Mouse (Mus musculus) liver, embryonic 15.5 days (tissue): ENCODE results near the gene Klb. TPM values are rescaled to one million over a fixed set of nuclear protein-coding genes. Genes with fewer than 3 reads are reported as not detected.

ENCODE experiments used
- ATAC-seq: fragments of 200-750 bp; cut with Nextera tagmentation; 2 replicates; pipeline ENCODE4 v1.8.0; 2017; ENCODE audit warnings: moderate number of reproducible peaks, mild to moderate bottlenecking, moderate library complexity; ENCODE audit not compliant: insufficient read depth
- H3K27ac ChIP-seq: fragments of 300-500 bp; sonication (generic); replicated peaks from 2 replicates; pipeline ENCODE4 v1.5.1; 2015; ENCODE audit warnings: mild to moderate bottlenecking, inconsistent platforms
- H3K27me3 ChIP-seq: fragments of 300-500 bp; sonication (generic); 2 replicates; pipeline ENCODE4 v1.6.1; 2015; ENCODE audit warnings: mild to moderate bottlenecking, inconsistent platforms
- H3K36me3 ChIP-seq: fragments of 300-500 bp; sonication (generic); replicated peaks from 2 replicates; pipeline ENCODE4 v1.6.1; 2015; ENCODE audit warnings: moderate library complexity, mild to moderate bottlenecking, inconsistent platforms
- H3K4me1 ChIP-seq: fragments of 300-500 bp; sonication (generic); replicated peaks from 2 replicates; pipeline ENCODE4 v1.6.1; 2015; ENCODE audit warnings: inconsistent platforms
- H3K4me2 ChIP-seq: fragments of 300-500 bp; sonication (generic); 2 replicates; pipeline ENCODE4 v1.6.1; 2015; ENCODE audit warnings: moderate library complexity, mild to moderate bottlenecking, inconsistent platforms
- H3K4me3 ChIP-seq: fragments of 300-500 bp; sonication (generic); replicated peaks from 2 replicates; pipeline ENCODE4 v1.5.1; 2015; ENCODE audit warnings: mild to moderate bottlenecking, inconsistent platforms
- H3K9ac ChIP-seq: fragments of 300-500 bp; sonication (generic); 2 replicates; pipeline ENCODE4 v1.6.1; 2015; ENCODE audit warnings: moderate library complexity, mild to moderate bottlenecking, inconsistent platforms
- H3K9me3 ChIP-seq: fragments of 300-500 bp; sonication (generic); replicated peaks from 2 replicates; pipeline ENCODE4 v1.6.1; 2016; ENCODE audit warnings: inconsistent platforms
- WGBS: fragments of 180-500 bp; shearing (Covaris S2); methylation state at CpG from one replicate; pipeline ENCODE4 v1.1.7; 2015; ENCODE audit warnings: mixed read lengths; ENCODE audit not compliant: insufficient replicate concordance; 5-methylcytosine and 5-hydroxymethylcytosine counted together
- polyA plus RNA-seq: library from polyadenylated mRNA; unstranded; fragments of >200 nt; fragmentation: Nextera tagmentation; extraction: Ambion mirVana; gene quantifications from 2 replicates; pipeline ENCODE4 v1.2.1, GENCODE M21; 2015

Klb gene
- polyA plus RNA-seq, 1 experiment from 2014 or later, result 12.1 TPM

DNA sequence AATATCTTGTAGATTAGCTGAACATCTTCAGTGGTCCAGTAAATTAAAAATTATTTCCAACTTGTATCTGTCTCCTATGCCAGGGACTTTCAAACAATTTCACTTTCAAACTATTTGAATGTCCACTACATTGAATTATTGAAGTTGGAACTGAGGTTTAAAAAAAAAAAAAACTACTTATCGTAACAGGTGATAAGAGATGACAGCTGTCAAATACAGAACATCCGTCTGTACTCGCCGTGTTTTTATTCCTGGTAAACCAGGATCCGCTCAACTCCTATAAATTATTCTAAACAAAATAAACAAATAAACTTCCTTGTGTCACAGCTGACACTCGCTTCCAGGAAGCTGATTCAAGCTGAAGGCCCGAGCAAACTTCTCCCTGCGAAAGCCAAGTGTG is 13.3 kb upstream of the Klb start:
- peaks cover 23% of the 10 kb centered on the region for H3K4me1 ChIP-seq
- H3K36me3 ChIP-seq, result peaks cover 16% of the 10 kb centered on the region
- peak overlapping the region; percentile 87 for H3K4me2 ChIP-seq
- H3K27ac ChIP-seq, result peak overlapping the region; percentile 79
- 1% methylated on average over 8 of the region's 8 CpGs for WGBS
- peak overlapping the region; percentile 75 for H3K4me3 ChIP-seq
- H3K9me3 ChIP-seq, result no peaks in the 10 kb centered on the region
- no peaks in the 10 kb centered on the region for H3K27me3 ChIP-seq
- peak overlapping the region; percentile 73 for H3K9ac ChIP-seq
- ATAC-seq, result no peak; the same call in 1 of the 2 replicates

DNA sequence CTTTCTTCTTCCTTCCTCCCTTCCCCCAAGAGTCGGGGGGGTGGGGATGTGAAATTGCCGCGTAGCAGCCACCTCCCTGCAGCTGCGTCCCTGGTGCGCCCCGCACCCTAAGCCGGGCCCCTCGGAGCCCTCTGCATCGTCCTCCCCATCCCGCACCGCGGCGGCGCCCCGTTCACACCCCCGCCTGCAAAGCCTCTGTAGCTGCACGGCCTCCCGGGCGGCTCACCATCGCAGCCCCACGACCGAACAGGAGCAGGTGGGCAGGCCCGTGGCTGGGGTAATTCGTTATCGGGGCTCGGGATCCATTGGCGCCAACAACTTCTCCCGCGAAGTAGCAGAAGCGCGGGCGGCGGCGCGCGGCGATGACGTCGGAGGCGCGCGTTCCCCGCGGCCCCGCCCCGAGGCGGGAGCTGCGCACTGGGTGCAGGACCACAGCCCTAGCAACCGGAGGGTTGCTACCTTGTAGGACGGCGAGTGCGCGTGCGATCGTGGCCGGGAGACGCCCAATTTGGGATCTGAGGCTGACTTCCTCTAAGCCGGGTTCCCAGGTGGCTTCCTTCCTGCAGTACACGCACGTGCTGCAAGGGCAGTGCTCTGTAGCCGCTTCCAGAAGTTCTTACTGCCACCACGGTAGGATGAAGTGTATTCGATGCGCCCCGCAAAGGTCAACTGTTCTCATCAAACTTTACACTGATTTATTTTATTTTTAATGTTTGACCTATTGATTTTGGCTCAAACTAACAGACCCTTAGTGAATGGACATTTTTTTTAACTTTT is 12.6 kb upstream of the Klb start, which contains the start of gene Rfc1:
Gene Rfc1 (minus strand): TSS at position 373 of the 777 bp plus-strand sequence.
- Histone ChIP-seq H3K9ac (peak within 1 kb of the TSS; percentile 73), H3K4me3 (peak within 1 kb of the TSS; percentile 75), H3K4me1 (peaks cover 23% of the 10 kb centered on the region), H3K27me3 (no peaks in the 10 kb centered on the region), H3K9me3 (no peaks in the 10 kb centered on the region), H3K27ac (peak within 1 kb of the TSS; percentile 79), H3K4me2 (peak within 1 kb of the TSS; percentile 87), H3K36me3 (peaks cover 16% of the 10 kb centered on the region)
- WGBS, result under 1% methylated on average over 65 of the region's 65 CpGs
- peak; percentile 94 for ATAC-seq

DNA sequence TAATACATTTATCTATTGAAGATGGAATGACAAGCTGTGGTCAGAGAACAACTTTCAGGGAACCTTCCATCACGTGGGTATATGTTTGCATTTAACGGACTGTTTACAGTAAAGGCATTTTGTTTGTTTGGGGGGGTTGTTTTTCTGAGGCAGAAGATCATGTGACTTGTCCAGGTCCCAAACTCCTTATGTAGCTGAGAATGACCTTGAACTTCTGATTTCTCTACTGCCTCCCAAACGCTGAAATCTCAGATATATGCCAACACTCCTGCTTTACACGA is 12.1 kb upstream of the Klb start:
- H3K9ac ChIP-seq, result no peak overlapping the region
- no peaks in the 10 kb centered on the region for H3K9me3 ChIP-seq
- H3K4me1 ChIP-seq, result peaks cover 23% of the 10 kb centered on the region
- no peak overlapping the region for H3K27ac ChIP-seq
- no peak for ATAC-seq
- H3K4me3 ChIP-seq, result peak overlapping the region; percentile 75
- no peaks in the 10 kb centered on the region for H3K27me3 ChIP-seq
- H3K36me3 ChIP-seq, result peaks cover 16% of the 10 kb centered on the region
- peak overlapping the region; percentile 87 for H3K4me2 ChIP-seq
- 23% methylated on average over 4 of the region's 4 CpGs for WGBS

DNA sequence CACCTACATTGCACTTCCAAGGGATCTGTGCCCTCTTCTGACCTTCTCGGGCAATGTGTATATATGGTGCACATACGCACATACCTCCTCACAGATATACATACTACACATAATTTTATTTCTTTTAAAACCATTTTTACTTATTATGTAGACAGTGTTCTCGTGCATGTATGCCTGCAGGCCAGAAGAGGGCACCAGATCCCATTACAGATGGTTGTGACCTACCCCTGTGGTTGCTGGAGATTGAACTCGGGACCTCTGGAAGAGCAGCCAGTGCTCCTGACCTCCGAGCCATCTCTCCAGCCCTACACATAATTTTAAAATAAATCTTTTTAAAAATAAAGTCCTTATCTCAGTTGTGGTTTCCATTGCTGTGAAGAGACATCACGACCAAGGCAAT is 9.7 kb upstream of the Klb start:
- no peak overlapping the region for H3K9ac ChIP-seq
- peaks cover 21% of the 10 kb centered on the region for H3K4me1 ChIP-seq
- no peak overlapping the region for H3K4me2 ChIP-seq
- no peak overlapping the region for H3K4me3 ChIP-seq
- no peaks in the 10 kb centered on the region for H3K9me3 ChIP-seq
- 54% methylated on average over 6 of the region's 6 CpGs for WGBS
- H3K36me3 ChIP-seq, result 0 out of 2 replicates have a peak, but pooled peaks cover 3% of the 10 kb centered on the region
- no peak overlapping the region for H3K27ac ChIP-seq
- no peaks in the 10 kb centered on the region for H3K27me3 ChIP-seq
- no peak for ATAC-seq

DNA sequence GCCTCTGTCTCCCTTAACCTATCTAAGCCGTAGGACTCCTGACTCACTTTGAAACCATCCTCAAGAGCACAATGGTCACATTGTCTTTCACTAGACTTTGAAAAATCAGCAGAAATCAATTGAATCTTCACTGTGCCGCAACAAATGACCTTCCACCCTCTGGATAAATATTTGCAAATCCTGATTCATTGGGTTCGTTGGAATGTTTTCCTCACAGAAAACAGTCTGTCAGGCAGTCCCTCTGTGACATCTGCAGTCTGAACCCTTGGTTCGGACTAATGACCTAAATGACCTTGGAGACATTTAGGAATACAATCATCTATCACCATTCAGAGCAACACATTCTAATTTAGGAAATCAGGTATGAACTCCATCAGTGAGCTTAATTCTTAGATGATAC is 7.9 kb upstream of the Klb start:
- no peaks in the 10 kb centered on the region for H3K9me3 ChIP-seq
- H3K9ac ChIP-seq, result no peak overlapping the region
- 48% methylated on average over 4 of the region's 4 CpGs for WGBS
- no peak overlapping the region for H3K4me3 ChIP-seq
- no peak overlapping the region for H3K27ac ChIP-seq
- no peaks in the 10 kb centered on the region for H3K36me3 ChIP-seq
- no peak overlapping the region for H3K4me2 ChIP-seq
- no peak for ATAC-seq
- peaks cover 12% of the 10 kb centered on the region for H3K4me1 ChIP-seq
- H3K27me3 ChIP-seq, result no peaks in the 10 kb centered on the region

DNA sequence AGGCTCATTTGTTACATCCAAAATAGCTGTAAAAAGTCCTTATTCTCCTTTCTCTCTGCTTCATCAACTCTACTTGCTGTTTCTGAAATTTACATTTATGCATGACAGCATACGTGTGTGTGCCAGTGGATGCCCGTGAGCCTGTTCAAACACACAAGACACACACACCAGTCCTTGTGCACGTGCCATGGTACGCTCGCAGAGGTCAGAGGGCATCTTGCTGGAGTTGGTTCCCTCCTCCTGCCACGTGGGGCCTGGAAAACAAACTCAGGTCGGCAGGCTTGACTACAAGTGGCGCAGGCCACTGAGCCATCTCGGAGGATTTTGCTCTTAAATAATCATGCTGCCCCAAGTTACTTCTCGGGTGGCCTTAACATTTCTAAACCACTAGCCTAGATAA is 2.4 kb downstream of the Klb start:
- 56% methylated on average over 10 of the region's 10 CpGs for WGBS
- H3K36me3 ChIP-seq, result no peaks in the 10 kb centered on the region

DNA sequence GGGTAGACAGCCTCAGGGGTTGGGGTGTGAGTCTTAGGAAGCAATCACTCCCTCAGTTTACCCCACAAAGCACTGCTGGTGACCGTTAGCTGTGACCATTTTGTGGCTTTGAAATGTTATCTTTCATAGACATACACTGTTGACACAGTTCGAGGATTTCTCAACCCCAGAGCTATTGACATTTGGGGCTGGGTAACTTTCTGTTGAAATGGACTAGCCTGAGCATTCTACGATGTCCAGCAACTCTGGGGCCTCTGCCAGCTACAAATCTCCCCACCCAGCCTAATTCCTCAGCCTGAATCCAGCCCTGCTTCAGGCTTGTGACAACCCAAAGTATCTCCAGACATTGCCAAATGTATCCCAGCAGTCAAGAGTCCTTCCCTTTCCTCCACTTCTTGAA is 6.0 kb downstream of the Klb start:
- no peak overlapping the region for H3K9ac ChIP-seq
- H3K36me3 ChIP-seq, result no peaks in the 10 kb centered on the region
- H3K4me1 ChIP-seq, result peaks cover 7% of the 10 kb centered on the region
- peak; percentile 36; the same call in 1 of the 2 replicates for ATAC-seq
- no peaks in the 10 kb centered on the region for H3K9me3 ChIP-seq
- H3K27ac ChIP-seq, result no peak overlapping the region
- no peaks in the 10 kb centered on the region for H3K27me3 ChIP-seq
- WGBS, result 23% methylated on average over 3 of the region's 3 CpGs
- no peak overlapping the region for H3K4me3 ChIP-seq
- no peak overlapping the region for H3K4me2 ChIP-seq

More for the DNA sequence above, 2.4 kb downstream of the Klb start:
- no peaks in the 10 kb centered on the region for H3K27me3 ChIP-seq
- H3K9ac ChIP-seq, result no peak overlapping the region
- H3K4me3 ChIP-seq, result peak overlapping the region; percentile 46
- no peak overlapping the region for H3K27ac ChIP-seq
- peak overlapping the region; percentile 25 for H3K4me2 ChIP-seq
- H3K9me3 ChIP-seq, result no peaks in the 10 kb centered on the region
- no peaks in the 10 kb centered on the region for H3K4me1 ChIP-seq
- peak; percentile 56 for ATAC-seq

DNA sequence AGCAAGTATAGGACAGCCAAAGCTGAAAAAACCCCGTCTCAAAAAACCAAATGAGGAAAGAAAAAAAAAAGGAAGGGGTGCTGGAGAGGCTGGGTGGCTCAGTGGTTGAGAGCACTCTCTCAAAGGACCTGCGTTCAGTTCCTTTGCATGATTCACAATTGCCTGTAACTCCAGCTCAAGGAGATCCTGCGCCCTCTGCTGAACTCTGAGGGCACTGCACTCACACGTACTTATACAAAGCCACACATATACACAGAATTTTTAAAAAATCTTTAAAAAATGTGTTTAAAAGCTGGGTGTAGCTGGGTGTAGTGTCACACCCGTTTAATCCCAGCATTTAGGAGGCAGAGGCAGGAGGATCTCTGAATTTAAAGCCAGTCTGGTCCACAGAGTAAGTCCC is 6.9 kb downstream of the Klb start:
- no peak overlapping the region for H3K27ac ChIP-seq
- no peaks in the 10 kb centered on the region for H3K9me3 ChIP-seq
- H3K27me3 ChIP-seq, result no peaks in the 10 kb centered on the region
- no peak for ATAC-seq
- H3K36me3 ChIP-seq, result no peaks in the 10 kb centered on the region
- no peak overlapping the region for H3K9ac ChIP-seq
- no peak overlapping the region for H3K4me3 ChIP-seq
- no peak overlapping the region for H3K4me2 ChIP-seq
- peaks cover 7% of the 10 kb centered on the region for H3K4me1 ChIP-seq
- 64% methylated on average over 5 of the region's 5 CpGs for WGBS

DNA sequence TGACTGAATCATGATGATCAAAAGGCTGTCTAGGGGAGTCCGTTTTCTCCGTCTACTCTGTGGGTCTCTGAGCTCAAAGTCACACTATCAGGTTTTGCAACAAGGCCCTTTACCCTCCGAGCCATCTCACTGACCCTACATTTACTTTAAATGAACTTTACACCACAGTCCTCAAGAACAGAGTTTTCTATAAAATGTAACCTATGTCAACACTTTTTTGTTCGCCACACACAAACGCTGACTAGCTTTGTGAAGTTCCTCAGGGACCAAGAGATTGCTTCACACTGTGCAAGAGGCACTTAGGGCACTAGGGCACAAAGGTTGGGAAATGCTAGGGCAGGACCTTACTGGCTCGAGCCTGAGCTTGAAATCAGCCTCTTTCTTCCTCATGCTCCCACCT is 8.7 kb downstream of the Klb start:
- Histone ChIP-seq H3K4me1 (peaks cover 7% of the 10 kb centered on the region), H3K27me3 (no peaks in the 10 kb centered on the region), H3K9ac (no peak overlapping the region), H3K27ac (peak overlapping the region; percentile 62; the same call in 1 of the 2 replicates), H3K9me3 (no peaks in the 10 kb centered on the region), H3K4me2 (no peak overlapping the region; the same call in 1 of the 2 replicates), H3K4me3 (no peak overlapping the region), H3K36me3 (no peaks in the 10 kb centered on the region)
- peak; percentile 77 for ATAC-seq
- WGBS, result 53% methylated on average over 6 of the region's 6 CpGs

DNA sequence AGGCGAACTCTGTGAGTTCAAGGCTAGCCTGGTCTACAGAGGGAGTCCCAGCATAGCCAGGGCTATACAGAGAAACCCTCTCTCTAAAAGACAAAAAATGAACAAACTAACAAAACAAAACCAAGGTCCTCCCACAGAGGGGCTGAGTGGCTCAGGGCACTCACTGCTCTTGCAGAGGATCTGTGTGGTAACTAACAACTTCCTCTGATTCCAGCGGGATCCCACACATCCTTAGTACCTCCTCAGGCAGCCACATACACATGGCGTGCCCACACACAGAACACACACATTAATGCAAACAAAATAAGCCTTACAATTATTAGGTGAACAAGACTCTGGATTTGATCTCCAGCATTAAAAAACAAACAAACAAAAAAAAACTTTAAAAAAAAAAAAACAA is 9.7 kb downstream of the Klb start:
- H3K4me3 ChIP-seq, result no peak overlapping the region
- ATAC-seq, result no peak
- WGBS, result 48% methylated on average over 3 of the region's 3 CpGs
- H3K9ac ChIP-seq, result no peak overlapping the region
- peaks cover 7% of the 10 kb centered on the region for H3K4me1 ChIP-seq
- no peaks in the 10 kb centered on the region for H3K9me3 ChIP-seq
- no peak overlapping the region for H3K4me2 ChIP-seq
- peak overlapping the region; percentile 51; the same call in 1 of the 2 replicates for H3K27ac ChIP-seq
- H3K36me3 ChIP-seq, result no peaks in the 10 kb centered on the region
- H3K27me3 ChIP-seq, result no peaks in the 10 kb centered on the region

DNA sequence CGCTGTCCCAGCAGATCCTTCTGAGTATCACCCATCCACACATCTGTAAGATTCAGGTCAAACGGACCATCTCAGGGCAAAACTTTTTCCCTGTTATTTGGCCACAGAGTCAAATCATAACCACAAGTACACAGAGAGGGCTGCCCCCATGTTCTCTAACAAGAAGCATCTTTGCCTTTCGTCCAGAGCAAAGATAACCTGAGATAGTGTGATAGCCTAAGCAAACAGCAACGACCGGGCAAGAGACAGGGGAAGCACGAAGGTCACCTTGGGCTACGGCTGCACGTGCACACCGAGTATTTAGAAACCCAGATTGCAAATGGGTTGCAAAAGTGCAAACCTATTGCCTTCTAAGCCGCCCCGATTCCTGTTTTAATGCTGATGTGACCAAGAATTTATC is 19.7 kb downstream of the Klb start:
- 61% methylated on average over 11 of the region's 11 CpGs for WGBS
- peak; percentile 57; the same call in 1 of the 2 replicates for ATAC-seq
- H3K4me2 ChIP-seq, result peak overlapping the region; percentile 18; the same call in 1 of the 2 replicates

More for the DNA sequence above, 19.7 kb downstream of the Klb start:
- Histone ChIP-seq H3K9ac (no peak overlapping the region), H3K27me3 (no peaks in the 10 kb centered on the region), H3K4me1 (peaks cover 5% of the 10 kb centered on the region; the same call in 1 of the 2 replicates), H3K9me3 (no peaks in the 10 kb centered on the region), H3K4me3 (no peak overlapping the region), H3K36me3 (no peaks in the 10 kb centered on the region), H3K27ac (0 out of 2 replicates have a peak overlapping the region, but pooled peaks have one; percentile 2)
